Mouse (Mus musculus): ENCODE measurements around the gene Slc4a4.
A peak's percentile ranks its signal among the peaks of the same experiment; 100 is the strongest.

The Slc4a4 gene

DNA sequence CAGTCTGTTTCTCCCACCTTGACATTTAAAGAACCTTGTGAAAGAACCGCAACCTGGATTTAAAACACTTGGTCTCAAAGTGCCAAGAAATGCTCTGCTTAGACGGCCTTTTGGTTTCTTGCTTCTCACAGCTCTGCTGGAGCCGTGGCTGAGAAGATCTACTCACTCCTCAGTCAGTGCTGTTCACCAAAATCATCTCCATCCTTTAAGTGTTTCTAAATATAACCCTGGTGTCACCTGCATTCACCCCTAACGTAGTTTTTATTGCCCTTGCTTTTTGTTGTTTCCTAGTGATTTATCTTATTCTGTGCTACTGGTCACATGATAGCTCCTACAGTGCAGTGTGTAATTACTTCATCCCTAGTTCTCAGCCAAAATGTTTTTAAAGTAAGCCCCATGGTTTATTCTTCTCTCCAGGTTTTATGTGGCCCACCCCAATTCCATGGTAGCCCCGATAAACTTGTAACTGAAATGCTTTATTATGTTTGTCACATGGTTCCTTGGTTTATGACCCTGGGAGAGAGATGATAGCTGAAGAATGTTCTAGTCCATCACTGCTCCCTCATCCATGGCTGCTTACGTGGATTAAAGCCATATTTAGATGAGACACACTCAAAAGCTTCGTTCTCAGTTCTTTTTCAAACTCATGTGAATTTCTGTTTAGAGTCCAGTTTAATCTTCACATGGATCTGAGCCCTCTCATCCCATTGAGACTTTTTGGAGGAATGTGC is 323.5 kb downstream of the Slc4a4 start:
- DNase-seq: no peak

DNA sequence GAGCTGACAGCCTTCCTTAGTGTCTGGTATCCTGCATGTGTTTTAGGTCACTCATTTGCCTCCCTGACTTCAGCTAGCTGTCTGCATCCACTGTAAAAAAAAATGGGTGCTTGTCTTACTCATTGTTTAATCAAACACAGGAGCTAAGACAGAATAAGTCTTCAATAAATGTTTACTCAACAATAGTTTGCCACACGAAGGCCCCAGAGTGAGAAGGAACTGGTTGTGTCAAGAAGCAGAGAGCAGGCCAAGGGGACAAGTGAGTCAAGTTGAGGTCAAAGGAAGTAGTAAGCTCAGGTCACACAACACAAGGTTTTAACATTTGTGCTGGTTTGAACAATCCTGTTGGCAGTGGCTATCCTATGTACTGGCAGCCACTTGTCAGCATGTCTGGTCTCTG is 324.4 kb downstream of the Slc4a4 start:
- no peak for DNase-seq

DNA sequence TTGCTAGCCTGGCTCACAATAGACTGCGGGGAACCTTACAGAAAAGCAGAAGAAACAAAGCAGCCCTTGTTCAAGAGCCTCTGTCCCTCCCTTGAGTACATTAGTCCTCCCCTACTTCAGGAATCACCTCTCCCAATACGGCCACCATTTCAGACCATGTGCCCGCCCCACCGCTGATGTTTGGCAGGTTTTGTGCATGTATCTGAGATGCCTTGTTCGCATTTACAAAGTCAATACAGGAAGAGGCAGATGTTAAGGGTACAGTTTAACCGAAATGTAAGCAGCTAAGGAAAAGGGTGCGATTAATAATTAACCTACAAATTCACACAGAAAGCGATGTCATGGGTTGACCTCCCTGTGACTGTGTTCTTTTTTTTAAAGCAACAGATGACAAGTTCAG is 331.6 kb downstream of the Slc4a4 start:
- DNase-seq: no peak

DNA sequence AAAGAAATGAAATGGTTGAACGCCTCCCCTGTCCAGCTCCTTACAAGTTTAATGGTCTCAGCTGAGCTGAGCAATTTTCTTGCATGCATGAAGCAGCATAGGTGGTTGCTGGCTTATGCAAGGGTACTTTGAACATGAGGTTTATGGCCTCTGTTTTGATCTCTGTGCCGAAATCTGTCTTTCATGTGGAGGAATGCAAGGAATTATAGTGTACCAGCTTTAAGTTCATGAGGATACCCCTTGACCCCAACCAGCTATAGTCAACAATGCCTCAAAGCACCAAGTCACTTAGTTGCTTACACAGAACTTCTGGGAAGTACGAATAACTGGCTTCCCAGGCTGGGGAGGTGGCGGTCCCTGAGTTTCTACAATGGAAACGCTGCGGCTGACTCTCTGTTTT is 332.1 kb downstream of the Slc4a4 start:
- DNase-seq: no peak

DNA sequence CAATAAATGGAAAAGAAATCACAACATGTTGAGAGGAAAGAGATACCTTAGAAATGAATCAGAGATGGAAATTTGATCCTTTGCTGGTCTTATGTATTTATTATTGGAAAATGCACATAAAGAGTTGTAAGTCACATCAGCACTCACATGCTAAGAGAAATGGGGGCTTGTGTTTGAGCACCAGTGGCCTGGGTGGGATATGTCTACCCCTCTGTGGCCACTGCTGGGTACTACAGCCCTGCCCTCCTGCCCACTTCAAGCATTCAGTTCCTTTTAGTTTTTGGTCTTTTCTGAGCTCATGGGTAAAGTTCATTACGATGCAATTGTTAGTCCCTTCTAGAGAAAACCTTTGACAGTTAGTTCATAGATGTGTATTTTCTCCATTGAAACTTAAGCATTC is 335.0 kb downstream of the Slc4a4 start:
- DNase-seq: peak; percentile 11

DNA sequence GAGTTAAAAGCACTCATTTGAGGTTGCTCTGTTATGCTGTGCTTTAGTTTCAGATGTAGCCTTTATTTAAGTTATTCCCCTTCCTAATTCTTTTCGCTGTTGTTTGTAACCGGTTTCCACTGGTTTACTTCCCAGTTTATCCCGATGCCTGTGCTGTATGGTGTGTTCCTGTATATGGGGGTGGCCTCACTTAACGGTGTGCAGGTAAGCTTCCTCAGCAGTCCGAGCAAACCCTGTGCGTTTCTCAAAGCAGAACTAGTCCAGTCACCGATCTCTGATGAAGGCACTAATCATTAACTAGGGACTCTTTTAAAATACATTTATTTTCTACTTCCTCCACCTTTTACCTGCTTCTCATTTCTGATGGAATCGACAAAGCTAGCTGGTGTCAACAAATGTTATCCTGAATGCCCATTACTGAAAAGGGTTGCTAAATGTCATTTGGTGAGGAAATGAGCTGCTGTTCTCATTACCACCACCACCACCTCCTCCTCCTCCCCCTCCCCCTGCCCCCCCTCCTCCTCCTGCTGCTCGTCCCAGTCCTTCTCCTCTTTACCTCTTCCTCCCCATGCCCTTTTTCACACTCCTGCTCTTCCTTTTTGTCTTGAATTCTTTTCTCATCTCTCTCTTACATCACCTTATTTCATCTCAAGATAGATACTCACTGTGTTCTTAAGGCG is 336.6 kb downstream of the Slc4a4 start:
- DNase-seq: no peak

DNA sequence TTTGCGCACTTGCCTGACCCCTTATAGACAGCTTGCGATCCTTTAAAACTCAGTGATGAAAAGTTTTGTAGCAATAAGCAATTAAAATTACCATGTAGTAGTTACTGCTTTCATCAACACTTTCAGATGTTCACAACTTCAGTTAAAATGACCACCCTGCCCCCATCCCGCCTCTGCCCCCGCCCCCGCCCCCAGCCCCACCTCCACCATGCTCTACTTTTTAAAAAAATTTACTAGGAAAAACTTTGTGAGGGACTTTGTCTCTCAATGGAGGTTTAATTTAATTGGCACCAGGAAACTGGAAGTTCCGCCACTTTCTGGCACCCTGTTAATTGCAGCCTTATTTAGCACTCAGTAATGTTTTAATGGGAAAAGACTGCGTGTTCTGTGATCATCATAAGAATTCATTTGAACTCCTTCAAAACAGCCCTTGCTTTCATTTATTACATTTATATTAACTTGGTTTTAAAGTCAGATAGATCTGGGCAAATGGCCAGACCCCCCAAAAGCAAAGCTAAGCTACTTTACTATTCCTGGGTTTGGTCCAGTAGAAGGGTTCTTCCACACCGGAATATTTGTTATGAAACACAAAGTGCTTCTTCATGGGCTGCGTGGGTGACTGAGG is 337.2 kb downstream of the Slc4a4 start:
- peak; percentile 21 for DNase-seq

DNA sequence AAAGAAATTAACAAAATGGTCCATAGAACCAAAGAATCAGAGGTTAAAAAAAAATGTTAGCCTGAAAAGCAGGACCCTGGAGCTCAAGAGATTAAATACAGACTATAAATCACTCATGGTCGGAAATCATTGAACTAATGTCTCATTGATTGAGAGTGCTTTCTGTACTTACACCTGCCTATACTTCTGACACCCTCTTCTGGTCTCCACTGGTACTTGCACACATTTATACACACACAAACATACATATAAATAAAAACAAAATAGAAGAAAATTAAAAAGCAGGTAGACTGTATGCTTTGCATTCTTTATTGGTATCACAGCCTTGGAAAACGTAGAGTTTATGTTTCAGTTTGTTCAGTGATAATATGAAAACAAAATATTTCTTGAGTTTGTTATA is 341.3 kb downstream of the Slc4a4 start:
- DNase-seq: no peak

DNA sequence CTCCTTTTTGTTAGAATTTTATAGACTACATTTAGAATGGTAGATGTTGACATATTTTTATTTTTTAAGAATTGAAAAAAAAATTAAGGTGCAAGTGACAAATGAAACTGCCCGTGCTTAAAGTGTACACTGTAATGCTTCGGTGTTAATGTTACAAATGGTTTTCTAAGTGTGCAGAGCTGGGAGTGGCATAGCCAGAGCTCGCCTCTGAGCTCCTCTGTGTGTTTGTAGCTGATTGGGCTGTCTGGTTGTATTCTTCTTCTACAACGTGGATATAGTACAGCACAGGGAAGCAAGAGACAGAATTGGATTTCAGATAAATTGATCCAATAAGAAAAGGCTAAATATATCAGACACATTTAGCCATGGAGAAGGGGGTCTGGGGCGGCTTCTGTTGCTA is 343.0 kb downstream of the Slc4a4 start:
- DNase-seq: no peak

DNA sequence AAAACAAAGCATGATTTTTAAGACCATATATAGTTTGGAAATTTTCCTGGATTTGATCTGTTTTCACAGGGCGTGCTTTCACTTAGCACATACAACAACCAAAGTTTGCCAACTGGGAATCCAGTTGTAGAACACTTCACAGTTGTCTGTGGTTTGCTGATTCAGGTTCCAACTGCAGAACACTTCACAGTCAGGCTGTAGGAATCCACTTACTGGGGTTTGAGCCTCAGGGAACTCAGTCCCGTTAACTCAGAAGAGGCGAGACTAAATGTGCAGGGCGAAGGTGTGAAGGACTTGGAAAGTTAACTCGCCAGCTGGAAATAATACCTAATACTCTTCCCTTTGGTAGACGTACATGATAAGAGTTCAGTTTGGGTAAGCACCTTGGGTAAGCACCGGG is 345.7 kb downstream of the Slc4a4 start:
- no peak for DNase-seq

DNA sequence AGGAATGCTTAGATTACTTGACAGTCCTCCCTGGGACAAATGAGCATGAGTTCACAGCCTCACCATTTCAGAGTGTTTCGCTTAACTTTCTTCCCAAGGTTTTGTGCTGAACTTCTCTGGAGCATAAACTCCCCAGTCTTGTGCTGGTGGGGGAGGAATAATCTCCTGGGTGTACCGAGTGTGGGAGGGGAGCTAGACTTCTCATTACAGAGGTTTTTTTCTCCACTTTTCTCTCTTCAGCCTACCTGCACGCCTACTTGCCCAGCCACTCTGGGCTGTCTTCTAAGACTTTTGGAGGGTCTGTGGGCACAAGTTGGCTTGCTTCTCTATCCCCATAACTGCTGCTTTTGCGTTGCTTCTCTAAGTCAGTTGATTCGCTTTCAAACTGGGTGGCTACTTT is 365.2 kb downstream of the Slc4a4 start:
- no peak for DNase-seq

DNA sequence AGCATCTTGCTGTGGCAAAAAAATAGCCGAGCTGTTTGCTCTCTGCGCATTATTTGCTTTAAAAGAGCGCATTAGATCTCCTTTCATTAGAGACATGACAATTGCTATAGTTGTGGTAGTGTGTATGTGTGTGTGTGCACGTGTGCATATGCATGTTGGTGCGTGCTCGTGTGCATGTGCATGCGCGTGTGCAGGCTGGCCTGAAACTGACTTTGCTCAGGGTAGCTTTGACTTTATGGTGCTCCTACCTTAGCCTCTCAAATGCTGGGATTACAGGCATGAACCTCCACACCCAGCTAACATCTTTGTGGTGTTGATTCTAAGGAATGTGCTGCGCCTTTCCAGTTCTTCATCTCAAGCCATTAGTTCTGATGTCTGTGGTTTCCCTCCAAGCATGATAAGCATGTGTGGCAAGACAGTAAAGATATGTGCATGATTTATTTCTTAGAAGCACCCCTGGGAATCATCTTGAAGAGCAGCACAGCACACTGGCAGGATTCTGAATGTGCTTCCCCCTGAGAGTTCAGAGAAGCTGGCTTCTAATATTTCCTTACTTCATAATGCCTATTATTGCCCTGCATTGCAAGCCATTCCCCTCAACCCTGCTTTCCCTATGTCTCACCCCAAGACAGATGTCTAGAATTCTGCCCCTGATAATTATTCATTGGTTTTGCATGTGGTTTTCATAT is 373.3 kb downstream of the Slc4a4 start:
- no peak for DNase-seq

DNA sequence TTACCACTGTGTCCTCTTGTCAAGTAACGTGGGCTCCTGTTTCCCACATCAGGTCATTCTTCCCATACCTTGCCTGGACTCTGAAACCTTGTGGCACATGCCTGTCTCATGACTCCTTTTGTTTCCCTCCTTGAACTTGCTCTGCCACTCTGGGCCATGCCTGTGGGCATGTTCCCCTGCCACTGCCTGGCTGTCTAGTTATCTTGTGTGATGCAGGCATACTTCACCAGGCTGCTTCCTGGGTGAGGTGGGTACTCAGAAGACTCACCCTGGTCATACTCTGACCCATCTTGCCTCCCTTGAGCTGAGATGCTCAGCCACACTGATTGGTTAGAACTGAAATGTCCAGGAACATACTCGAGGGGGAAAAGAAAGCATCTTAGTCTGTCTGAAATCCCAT is 390.4 kb downstream of the Slc4a4 start:
- no peak for DNase-seq

DNA sequence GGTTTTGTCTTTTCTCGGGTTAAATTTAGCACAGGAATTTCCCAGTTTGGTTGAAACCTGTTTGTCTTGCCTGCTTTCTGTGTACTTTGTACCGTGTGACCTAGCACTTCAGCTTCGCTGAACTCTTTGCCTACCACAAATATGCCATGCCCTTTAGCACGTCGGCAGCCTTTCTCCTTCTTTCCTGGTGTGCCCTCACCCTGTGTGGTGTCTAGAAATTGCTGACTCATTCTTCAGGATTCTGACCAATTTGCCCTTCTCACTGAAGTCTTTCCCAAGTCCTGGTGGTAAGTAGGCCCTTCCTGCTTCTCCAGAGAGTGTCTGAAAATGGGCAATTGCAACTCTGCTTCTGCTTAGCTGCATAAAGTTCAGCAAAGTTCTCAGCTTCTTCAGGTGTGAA is 391.0 kb downstream of the Slc4a4 start:
- DNase-seq: no peak

DNA sequence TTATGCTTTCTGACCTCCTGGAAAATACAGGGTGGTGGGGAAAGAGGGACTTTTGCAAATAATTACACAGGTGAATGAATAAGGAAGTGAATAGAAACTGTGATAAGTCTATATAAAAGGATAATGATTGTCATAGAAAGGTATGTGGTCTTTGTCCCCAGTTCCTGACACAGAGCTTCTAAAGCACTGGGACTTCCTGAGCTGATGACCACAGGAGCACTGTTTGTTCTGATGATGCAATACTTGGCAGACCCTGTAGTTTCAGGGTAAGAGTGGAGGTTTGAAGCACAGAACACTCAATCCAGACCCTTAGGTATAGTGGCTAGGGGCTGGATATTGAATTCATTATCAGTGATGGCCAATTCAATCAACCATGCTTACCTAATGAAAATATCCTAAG is 391.7 kb downstream of the Slc4a4 start:
- no peak for DNase-seq

DNA sequence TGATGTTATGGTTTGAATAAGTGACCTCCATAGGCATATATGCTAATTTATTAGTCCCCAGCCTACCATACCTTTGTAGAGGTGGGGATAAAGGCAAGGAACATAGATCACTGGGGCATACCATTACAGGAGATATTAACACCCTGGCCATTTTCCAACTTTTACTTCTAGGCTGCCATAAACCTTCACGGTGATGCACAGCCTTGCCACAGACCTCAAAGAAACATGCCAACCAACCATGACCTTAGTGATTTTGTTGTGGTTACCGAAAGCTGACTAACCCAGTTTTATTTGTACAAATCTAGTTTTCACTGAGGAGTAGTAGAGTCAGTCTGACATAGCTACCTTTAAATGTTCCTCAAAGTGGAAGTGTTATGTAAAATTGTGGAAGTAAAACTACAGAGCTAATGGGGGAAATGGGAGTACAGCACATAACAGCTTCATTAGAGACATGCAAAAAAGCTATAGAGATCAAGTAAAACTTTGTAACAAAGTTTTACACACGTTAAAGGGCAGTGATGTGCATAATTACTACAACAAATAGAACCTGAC is 393.8 kb downstream of the Slc4a4 start:
- no peak for DNase-seq

All from layer of hippocampus, adult 9-11 months (tissue).